Mouse (Mus musculus): ENCODE data around the gene Kat8. TPM values are rescaled to one million over a fixed set of nuclear protein-coding genes. Genes with fewer than 3 reads are reported as not detected.
A peak's percentile ranks its signal among the peaks of the same experiment; 100 is the strongest.

The Kat8 gene
- polyA plus RNA-seq (2012; fragmentation: generic; extraction: Trizol), result 18.7 TPM
- long read RNA-seq, experiment 1, transcript Kat8-201 (11 exons, 1,579 nt), result major isoform, 12 of 13 reads
- long read RNA-seq, experiment 1, partial matches to known transcripts, result 1 of 13 reads
- long read RNA-seq, experiment 1, other reads (novel, unspliced or antisense), result 0 of 13 reads
- long read RNA-seq, experiment 2, transcript Kat8-201 (11 exons, 1,579 nt), result major isoform, 27 of 36 reads
- long read RNA-seq, experiment 2, partial matches to known transcripts, result 8 of 36 reads
- long read RNA-seq, experiment 2, other reads (novel, unspliced or antisense), result 1 of 36 reads

DNA sequence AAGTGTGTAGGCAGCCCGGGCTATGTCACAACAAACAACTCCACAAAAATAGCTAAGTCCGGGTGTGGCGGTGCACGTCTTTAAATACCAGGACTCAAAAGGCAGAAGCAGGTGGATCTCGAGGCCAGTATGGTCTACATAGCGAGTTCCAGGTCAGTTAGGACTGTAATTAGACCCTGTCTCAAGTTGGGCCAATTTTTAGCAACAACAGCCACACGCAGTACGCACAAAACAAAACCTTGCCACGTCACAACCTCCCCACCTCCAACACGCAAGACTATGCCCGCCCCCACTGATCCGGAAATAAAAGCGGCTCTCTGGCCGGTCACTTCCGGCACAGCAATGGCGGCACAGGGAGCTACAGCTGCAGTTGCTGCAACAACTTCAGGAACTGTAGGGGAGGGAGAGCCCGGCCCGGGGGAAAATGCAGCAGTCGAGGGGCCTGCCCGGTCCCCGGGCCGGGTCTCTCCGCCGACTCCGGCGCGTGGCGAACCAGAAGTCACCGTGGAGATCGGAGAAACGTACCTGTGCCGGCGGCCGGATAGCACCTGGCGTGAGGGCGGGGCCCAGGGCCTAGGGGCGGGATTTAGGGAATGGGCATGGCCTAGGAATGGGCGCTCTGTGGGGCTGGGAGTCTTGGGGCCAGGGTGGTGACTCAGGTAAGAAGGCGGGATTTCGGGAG is at the start of gene Kat8:
TSS of gene Kat8 (plus strand) at position 327 of the 682 bp plus-strand sequence.
- H3K79me2 ChIP-seq (ENCODE audit: control insufficient read depth, insufficient read depth), result peaks cover 7% of the 10 kb centered on the region
- peak within 1 kb of the TSS; percentile 73 for H3ac ChIP-seq (ENCODE audit: control insufficient read depth, insufficient read length, low read depth)
- H3K4me3 ChIP-seq (ENCODE audit: insufficient read depth, poor library complexity, severe bottlenecking), result peak within 1 kb of the TSS; percentile 61
- H3K79me3 ChIP-seq (ENCODE audit: low read depth), result no peaks in the 10 kb centered on the region
- TF ChIP-seq FOSL1 (IDR thresholded peaks at IDR 0.05; ENCODE audit: insufficient read depth, low read length, poor library complexity, severe bottlenecking) (no peak), CEBPB (IDR thresholded peaks at IDR 0.05; ENCODE audit: low read depth) (no peak), CTCF (IDR thresholded peaks at IDR 0.05; ENCODE audit: control insufficient read depth, insufficient read depth, insufficient read length) (no peak), MYOD1 (IDR thresholded peaks at IDR 0.05; ENCODE audit: control insufficient read depth, insufficient read length, low read depth) (no peak), MAX (IDR thresholded peaks at IDR 0.05) (no peak), MYOG (IDR thresholded peaks at IDR 0.05; ENCODE audit: control insufficient read depth, extremely low read depth, insufficient read length) (no peak), USF1 (IDR thresholded peaks at IDR 0.05; ENCODE audit: low read depth) (no peak)
- H3K36me3 ChIP-seq (ENCODE audit: control insufficient read depth, insufficient read depth), result peaks cover 21% of the 10 kb centered on the region
- H3K27me3 ChIP-seq (ENCODE audit: control insufficient read depth, insufficient read depth, insufficient read length), result no peaks in the 10 kb centered on the region

DNA sequence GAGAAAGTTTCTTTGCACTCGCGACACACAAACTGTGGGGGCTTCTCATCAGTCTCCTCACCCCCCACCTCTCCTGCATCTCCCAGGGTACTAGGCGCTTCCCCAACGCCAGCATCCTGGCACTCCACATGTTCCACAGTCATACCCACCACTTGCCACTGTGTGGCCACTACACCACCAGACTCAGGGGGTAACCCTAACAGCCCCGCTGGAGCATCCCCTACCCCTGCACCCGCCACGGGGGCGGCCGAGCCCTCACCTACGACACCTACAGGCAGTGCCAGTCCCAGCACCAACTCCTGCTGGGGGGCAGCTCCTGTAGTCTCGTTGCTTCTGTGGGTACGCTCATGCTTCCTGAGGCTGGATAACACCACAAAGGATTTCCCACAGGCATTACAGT is 45.9 kb upstream of the Kat8 start:
- Histone ChIP-seq H3K36me3 (ENCODE audit: control insufficient read depth, insufficient read depth) (peaks cover 38% of the 10 kb centered on the region), H3K27me3 (ENCODE audit: control insufficient read depth, insufficient read depth, insufficient read length) (no peaks in the 10 kb centered on the region)
- TF ChIP-seq CTCF (IDR thresholded peaks at IDR 0.05; ENCODE audit: control insufficient read depth, insufficient read depth, insufficient read length), result no peak
- TF ChIP-seq CEBPB (IDR thresholded peaks at IDR 0.05; ENCODE audit: low read depth), result no peak
- no peak for TF ChIP-seq MYOG (IDR thresholded peaks at IDR 0.05; ENCODE audit: control insufficient read depth, extremely low read depth, insufficient read length)
- TF ChIP-seq USF1 (IDR thresholded peaks at IDR 0.05; ENCODE audit: low read depth), result no peak
- TF ChIP-seq FOSL1 (IDR thresholded peaks at IDR 0.05; ENCODE audit: insufficient read depth, low read length, poor library complexity, severe bottlenecking), result no peak
- no peak for TF ChIP-seq MYOD1 (IDR thresholded peaks at IDR 0.05; ENCODE audit: control insufficient read depth, insufficient read length, low read depth)

DNA sequence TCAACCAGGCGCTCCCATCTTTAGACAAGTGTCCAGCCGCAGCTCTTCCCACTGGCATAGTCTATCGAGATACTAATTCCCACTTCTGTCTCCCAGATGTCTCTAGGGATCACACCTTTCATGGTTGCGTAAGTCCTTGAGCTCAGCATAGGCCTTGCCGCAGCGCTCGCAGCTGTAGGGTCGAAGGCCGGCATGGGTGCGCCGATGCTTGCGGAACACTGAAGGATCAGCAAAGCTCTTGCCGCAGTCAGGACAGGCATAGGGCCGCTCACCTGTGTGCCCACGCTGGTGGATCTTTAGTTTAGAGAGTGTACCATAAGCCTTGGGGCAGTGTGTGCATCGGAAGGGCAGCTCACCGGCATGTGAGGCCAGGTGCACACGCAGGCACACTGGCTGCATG is 44.7 kb upstream of the Kat8 start:
- H3K4me3 ChIP-seq (ENCODE audit: insufficient read depth, poor library complexity, severe bottlenecking), result no peak overlapping the region
- peaks cover 45% of the 10 kb centered on the region for H3K36me3 ChIP-seq (ENCODE audit: control insufficient read depth, insufficient read depth)

More for the DNA sequence above, 45.9 kb upstream of the Kat8 start:
- peaks cover 16% of the 10 kb centered on the region for H3K79me3 ChIP-seq (ENCODE audit: low read depth)
- no peak overlapping the region for H3K4me3 ChIP-seq (ENCODE audit: insufficient read depth, poor library complexity, severe bottlenecking)
- H3ac ChIP-seq (ENCODE audit: control insufficient read depth, insufficient read length, low read depth), result no peak overlapping the region
- H3K79me2 ChIP-seq (ENCODE audit: control insufficient read depth, insufficient read depth), result peaks cover 33% of the 10 kb centered on the region

DNA sequence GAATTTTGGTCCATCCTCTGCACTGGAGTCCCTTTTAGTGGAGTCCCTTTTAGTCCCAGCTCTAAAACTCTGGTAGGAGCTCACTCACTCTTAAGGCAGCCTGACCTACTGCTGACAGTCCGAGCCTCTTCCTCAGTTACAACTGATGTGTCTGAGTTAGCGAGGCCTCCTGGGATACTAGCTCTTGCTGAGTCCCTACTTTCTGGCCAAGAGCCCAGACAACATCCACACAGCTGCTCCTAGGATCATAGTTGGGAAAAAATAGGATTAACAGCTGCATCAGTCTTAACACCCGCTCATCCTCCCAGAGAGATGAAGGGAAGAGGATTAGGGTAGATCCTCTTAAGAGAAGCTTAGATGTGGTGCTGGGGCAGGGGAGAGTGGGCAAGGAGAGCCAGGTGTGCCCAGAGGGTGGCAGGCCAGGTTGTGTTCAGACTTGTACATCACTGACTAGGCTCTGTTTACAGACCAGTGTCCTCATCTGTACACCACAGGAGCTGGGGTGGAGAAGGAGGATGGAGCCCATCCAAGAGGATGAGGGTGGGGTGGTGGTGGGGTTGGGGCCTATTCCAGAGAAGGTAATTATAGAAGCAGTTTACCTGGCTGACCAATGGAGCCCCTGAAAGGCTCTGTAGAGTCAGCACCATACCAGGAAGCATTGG is 43.0 kb upstream of the Kat8 start:
- no peak overlapping the region for H3K4me3 ChIP-seq (ENCODE audit: insufficient read depth, poor library complexity, severe bottlenecking)
- H3K27me3 ChIP-seq (ENCODE audit: control insufficient read depth, insufficient read depth, insufficient read length), result no peaks in the 10 kb centered on the region
- H3ac ChIP-seq (ENCODE audit: control insufficient read depth, insufficient read length, low read depth), result no peak overlapping the region
- peaks cover 61% of the 10 kb centered on the region for H3K79me2 ChIP-seq (ENCODE audit: control insufficient read depth, insufficient read depth)
- no peak for TF ChIP-seq MAX (IDR thresholded peaks at IDR 0.05)
- TF ChIP-seq USF1 (IDR thresholded peaks at IDR 0.05; ENCODE audit: low read depth), result no peak
- TF ChIP-seq CTCF (IDR thresholded peaks at IDR 0.05; ENCODE audit: control insufficient read depth, insufficient read depth, insufficient read length), result no peak
- TF ChIP-seq FOSL1 (IDR thresholded peaks at IDR 0.05; ENCODE audit: insufficient read depth, low read length, poor library complexity, severe bottlenecking), result no peak
- no peak for TF ChIP-seq CEBPB (IDR thresholded peaks at IDR 0.05; ENCODE audit: low read depth)
- no peak for TF ChIP-seq MYOD1 (IDR thresholded peaks at IDR 0.05; ENCODE audit: control insufficient read depth, insufficient read length, low read depth)
- TF ChIP-seq MYOG (IDR thresholded peaks at IDR 0.05; ENCODE audit: control insufficient read depth, extremely low read depth, insufficient read length), result no peak
- H3K36me3 ChIP-seq (ENCODE audit: control insufficient read depth, insufficient read depth), result peaks cover 45% of the 10 kb centered on the region
- peaks cover 36% of the 10 kb centered on the region for H3K79me3 ChIP-seq (ENCODE audit: low read depth)

More for the DNA sequence above, 44.7 kb upstream of the Kat8 start:
- H3K27me3 ChIP-seq (ENCODE audit: control insufficient read depth, insufficient read depth, insufficient read length), result no peaks in the 10 kb centered on the region
- H3K79me3 ChIP-seq (ENCODE audit: low read depth), result peaks cover 20% of the 10 kb centered on the region
- H3K79me2 ChIP-seq (ENCODE audit: control insufficient read depth, insufficient read depth), result peaks cover 45% of the 10 kb centered on the region
- no peak overlapping the region for H3ac ChIP-seq (ENCODE audit: control insufficient read depth, insufficient read length, low read depth)
- TF ChIP-seq CEBPB (IDR thresholded peaks at IDR 0.05; ENCODE audit: low read depth) (no peak), FOSL1 (IDR thresholded peaks at IDR 0.05; ENCODE audit: insufficient read depth, low read length, poor library complexity, severe bottlenecking) (no peak), MAX (IDR thresholded peaks at IDR 0.05) (no peak), USF1 (IDR thresholded peaks at IDR 0.05; ENCODE audit: low read depth) (no peak), CTCF (IDR thresholded peaks at IDR 0.05; ENCODE audit: control insufficient read depth, insufficient read depth, insufficient read length) (no peak), MYOG (IDR thresholded peaks at IDR 0.05; ENCODE audit: control insufficient read depth, extremely low read depth, insufficient read length) (no peak), MYOD1 (IDR thresholded peaks at IDR 0.05; ENCODE audit: control insufficient read depth, insufficient read length, low read depth) (no peak)

DNA sequence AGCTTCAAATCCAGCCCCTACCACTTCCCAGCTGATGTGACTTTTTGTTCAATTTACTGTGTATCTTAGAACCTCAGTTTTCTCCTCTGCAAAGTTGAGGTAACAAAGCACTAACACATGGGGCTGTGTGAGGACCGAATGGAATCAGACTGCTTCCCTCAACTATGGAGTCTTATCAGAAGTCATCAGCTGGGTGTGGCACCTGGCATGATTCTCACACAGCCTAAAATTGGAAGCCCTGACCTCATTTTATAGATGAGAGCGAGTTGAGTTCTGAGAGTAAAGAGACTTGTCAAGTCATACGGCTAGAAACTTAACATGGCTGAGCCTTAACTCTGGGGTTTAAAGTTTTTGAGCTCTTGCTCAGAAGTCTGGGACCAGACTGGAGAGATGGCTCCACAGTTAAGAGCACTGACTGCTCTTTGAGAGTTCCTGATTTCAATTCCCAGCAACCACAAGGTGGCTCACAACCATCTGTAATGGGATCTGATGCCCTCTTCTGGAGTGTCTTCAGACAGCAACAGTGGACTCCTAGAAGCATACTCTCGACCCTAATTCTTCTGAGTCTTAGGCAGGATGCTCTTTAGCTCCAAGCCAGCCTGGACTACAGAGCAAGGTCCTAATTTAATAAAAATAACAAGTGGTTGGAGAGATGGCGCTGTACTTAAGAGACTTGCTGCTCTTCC is 42.0 kb upstream of the Kat8 start:
- TF ChIP-seq USF1 (IDR thresholded peaks at IDR 0.05; ENCODE audit: low read depth) (no peak), FOSL1 (IDR thresholded peaks at IDR 0.05; ENCODE audit: insufficient read depth, low read length, poor library complexity, severe bottlenecking) (no peak), CTCF (IDR thresholded peaks at IDR 0.05; ENCODE audit: control insufficient read depth, insufficient read depth, insufficient read length) (no peak)
- peaks cover 42% of the 10 kb centered on the region for H3K36me3 ChIP-seq (ENCODE audit: control insufficient read depth, insufficient read depth)
- no peak overlapping the region for H3K4me3 ChIP-seq (ENCODE audit: insufficient read depth, poor library complexity, severe bottlenecking)
- peaks cover 46% of the 10 kb centered on the region for H3K79me3 ChIP-seq (ENCODE audit: low read depth)
- H3K79me2 ChIP-seq (ENCODE audit: control insufficient read depth, insufficient read depth), result peaks cover 71% of the 10 kb centered on the region
- H3K27me3 ChIP-seq (ENCODE audit: control insufficient read depth, insufficient read depth, insufficient read length), result no peaks in the 10 kb centered on the region
- no peak overlapping the region for H3ac ChIP-seq (ENCODE audit: control insufficient read depth, insufficient read length, low read depth)

All from C2C12 (cell line).